Mouse (Mus musculus): ENCODE results near the gene Tepsin.

- TF ChIP-seq GATA1 (IDR thresholded peaks at IDR 0.05; ENCODE audit: borderline replicate concordance, low read length) (no peak), FLI1 (IDR thresholded peaks at IDR 0.05; ENCODE audit: low read length) (no peak)
Observed at GRCm38 (mm10) chr11:120114488-120115215, 16.1 kb upstream of the Tepsin start.
